Mouse (Mus musculus) E14TG2a.4 (cell line): ENCODE measurements around the gene Hist1h1a.
"Not testable (repeated sequence)": the region's sequence is repeated elsewhere in the genome, so short reads cannot be mapped to it uniquely, and the experiment has no call there.

Source experiments
- CTCF ChIP-seq: conservative IDR thresholded peaks from 2 replicates; pipeline ENCODE4 v1.5.1; 2014; ENCODE audit warnings: low read length
- NANOG ChIP-seq: IDR thresholded peaks from 2 replicates; pipeline ENCODE4 v1.6.1; 2014; ENCODE audit warnings: borderline replicate concordance, low read length, mixed read lengths
- POU5F1 ChIP-seq: IDR thresholded peaks from 2 replicates; pipeline ENCODE4 v1.6.1; 2014; ENCODE audit warnings: low read length, borderline replicate concordance

DNA sequence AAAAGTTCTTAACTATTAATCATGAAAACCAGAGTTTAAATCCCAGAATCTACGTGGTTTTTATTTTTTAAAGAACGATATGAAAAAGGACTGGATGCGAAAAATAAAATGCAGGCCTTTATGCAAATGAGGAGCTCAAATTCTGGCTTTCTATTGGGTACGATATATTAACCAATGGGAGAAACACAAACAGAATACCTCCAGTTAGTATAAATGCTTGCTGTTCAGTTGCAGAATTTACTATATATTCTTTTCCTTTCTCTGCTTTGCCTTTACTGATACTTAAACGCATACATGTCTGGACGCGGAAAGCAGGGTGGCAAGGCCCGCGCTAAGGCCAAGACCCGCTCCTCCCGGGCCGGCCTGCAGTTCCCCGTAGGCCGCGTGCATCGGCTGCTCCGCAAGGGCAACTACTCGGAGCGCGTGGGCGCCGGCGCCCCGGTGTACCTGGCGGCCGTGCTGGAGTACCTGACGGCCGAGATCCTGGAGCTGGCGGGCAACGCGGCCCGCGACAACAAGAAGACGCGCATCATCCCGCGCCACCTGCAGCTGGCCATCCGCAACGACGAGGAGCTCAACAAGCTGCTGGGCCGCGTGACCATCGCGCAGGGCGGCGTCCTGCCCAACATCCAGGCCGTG is 12.5 kb upstream of the Hist1h1a start, which contains the start of gene Hist1h2ab:
- TF ChIP-seq CTCF, NANOG, POU5F1: not testable (repeated sequence)
